Mouse (Mus musculus): ENCODE data around the gene Osbpl8. TPM values are rescaled to one million over a fixed set of nuclear protein-coding genes. Genes with fewer than 3 reads are reported as not detected.

Osbpl8 gene
- polyA plus RNA-seq, 1 experiment from 2014 or later, result 6.2 TPM

GRCm38 (mm10) chr10:111207386-111207785, 42.8 kb downstream of the Osbpl8 start:
- Histone ChIP-seq H3K36me3 (ENCODE audit: control insufficient read depth, insufficient read depth, low read length) (no peaks in the 10 kb centered on the region), H3K27me3 (replicated peaks; ENCODE audit: control insufficient read depth, insufficient read depth, low read length) (no peaks in the 10 kb centered on the region), H3K4me3 (ENCODE audit: low read depth, low read length) (no peak overlapping the region), H3K9ac (ENCODE audit: low read length) (no peak overlapping the region), H3K4me1 (replicated peaks; ENCODE audit: control insufficient read depth, insufficient read depth, low read length) (no peaks in the 10 kb centered on the region), H3K4me2 (ENCODE audit: low read length) (no peak overlapping the region), H3K27ac (ENCODE audit: low read depth) (no peak overlapping the region), H3K9me3 (ENCODE audit: control insufficient read depth, low read length) (no peaks in the 10 kb centered on the region)
- 77% methylated on average over 9 of the region's 9 CpGs for WGBS
- DNase-seq (ENCODE audit: low spot score) (no peak), ATAC-seq (replicated peaks; ENCODE audit: low FRiP score, low TSS enrichment, low read depth) (no peak)

GRCm38 (mm10) chr10:111214084-111214483, 49.5 kb downstream of the Osbpl8 start:
- no peak overlapping the region for H3K9ac ChIP-seq (ENCODE audit: low read length)
- no peak overlapping the region for H3K27ac ChIP-seq (ENCODE audit: low read depth)
- no peaks in the 10 kb centered on the region for H3K9me3 ChIP-seq (ENCODE audit: control insufficient read depth, low read length)
- H3K4me3 ChIP-seq (ENCODE audit: low read depth, low read length), result no peak overlapping the region
- 85% methylated on average over 3 of the region's 3 CpGs for WGBS
- DNase-seq (ENCODE audit: low spot score), result no peak
- ATAC-seq (replicated peaks; ENCODE audit: low FRiP score, low TSS enrichment, low read depth), result no peak
- no peaks in the 10 kb centered on the region for H3K36me3 ChIP-seq (ENCODE audit: control insufficient read depth, insufficient read depth, low read length)
- no peaks in the 10 kb centered on the region for H3K4me1 ChIP-seq (replicated peaks; ENCODE audit: control insufficient read depth, insufficient read depth, low read length)
- no peaks in the 10 kb centered on the region for H3K27me3 ChIP-seq (replicated peaks; ENCODE audit: control insufficient read depth, insufficient read depth, low read length)
- H3K4me2 ChIP-seq (ENCODE audit: low read length), result no peak overlapping the region

- no peaks in the 10 kb centered on the region for H3K9me3 ChIP-seq (ENCODE audit: control insufficient read depth, low read length)
- no peaks in the 10 kb centered on the region for H3K36me3 ChIP-seq (ENCODE audit: control insufficient read depth, insufficient read depth, low read length)
- no peaks in the 10 kb centered on the region for H3K27me3 ChIP-seq (replicated peaks; ENCODE audit: control insufficient read depth, insufficient read depth, low read length)
- no peak overlapping the region for H3K4me3 ChIP-seq (ENCODE audit: low read depth, low read length)
- 58% methylated on average over 2 of the region's 2 CpGs for WGBS
- H3K4me2 ChIP-seq (ENCODE audit: low read length), result no peak overlapping the region
- ATAC-seq (replicated peaks; ENCODE audit: low FRiP score, low TSS enrichment, low read depth) (no peak), DNase-seq (ENCODE audit: low spot score) (no peak)
- H3K4me1 ChIP-seq (replicated peaks; ENCODE audit: control insufficient read depth, insufficient read depth, low read length), result no peaks in the 10 kb centered on the region
- H3K9ac ChIP-seq (ENCODE audit: low read length), result no peak overlapping the region
- no peak overlapping the region for H3K27ac ChIP-seq (ENCODE audit: low read depth)
Measured at GRCm38 (mm10) chr10:111214696-111215095, 50.1 kb downstream of the Osbpl8 start.

DNA sequence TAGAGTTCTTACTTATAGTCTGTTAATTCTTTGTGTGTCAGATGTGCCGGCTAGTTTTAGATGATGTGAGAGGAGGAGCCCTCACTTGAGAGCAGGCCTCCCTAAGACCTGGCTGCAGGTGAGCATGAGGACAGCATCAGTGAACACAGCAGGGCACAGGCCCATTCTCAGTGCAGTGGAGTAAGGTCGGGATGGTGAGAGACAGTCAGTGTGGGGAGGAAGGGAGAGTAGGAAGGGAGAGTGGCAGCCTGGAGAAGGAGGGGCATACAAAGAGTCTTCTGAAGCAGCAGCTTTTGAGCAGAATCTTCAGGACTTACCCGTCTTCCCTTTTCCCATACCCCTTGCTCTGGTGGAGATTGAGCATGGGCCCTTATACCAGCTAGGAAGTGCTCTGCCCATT, 51.0 kb downstream of the Osbpl8 start:
- Histone ChIP-seq H3K9ac (ENCODE audit: low read length) (no peak overlapping the region), H3K9me3 (ENCODE audit: control insufficient read depth, low read length) (no peaks in the 10 kb centered on the region), H3K27ac (ENCODE audit: low read depth) (no peak overlapping the region), H3K4me3 (ENCODE audit: low read depth, low read length) (no peak overlapping the region), H3K4me1 (replicated peaks; ENCODE audit: control insufficient read depth, insufficient read depth, low read length) (no peaks in the 10 kb centered on the region), H3K27me3 (replicated peaks; ENCODE audit: control insufficient read depth, insufficient read depth, low read length) (no peaks in the 10 kb centered on the region), H3K4me2 (ENCODE audit: low read length) (no peak overlapping the region), H3K36me3 (ENCODE audit: control insufficient read depth, insufficient read depth, low read length) (no peaks in the 10 kb centered on the region)
- DNase-seq (ENCODE audit: low spot score) (no peak), ATAC-seq (replicated peaks; ENCODE audit: low FRiP score, low TSS enrichment, low read depth) (no peak)
- 68% methylated on average over 3 of the region's 3 CpGs for WGBS

- ATAC-seq (replicated peaks; ENCODE audit: low FRiP score, low TSS enrichment, low read depth) (no peak), DNase-seq (ENCODE audit: low spot score) (no peak)
- no peaks in the 10 kb centered on the region for H3K27me3 ChIP-seq (replicated peaks; ENCODE audit: control insufficient read depth, insufficient read depth, low read length)
- 63% methylated on average over 3 of the region's 3 CpGs for WGBS
- H3K4me3 ChIP-seq (ENCODE audit: low read depth, low read length), result no peak overlapping the region
- H3K9me3 ChIP-seq (ENCODE audit: control insufficient read depth, low read length), result no peaks in the 10 kb centered on the region
- H3K4me1 ChIP-seq (replicated peaks; ENCODE audit: control insufficient read depth, insufficient read depth, low read length), result no peaks in the 10 kb centered on the region
- H3K27ac ChIP-seq (ENCODE audit: low read depth), result no peak overlapping the region
- H3K4me2 ChIP-seq (ENCODE audit: low read length), result no peak overlapping the region
- no peak overlapping the region for H3K9ac ChIP-seq (ENCODE audit: low read length)
- no peaks in the 10 kb centered on the region for H3K36me3 ChIP-seq (ENCODE audit: control insufficient read depth, insufficient read depth, low read length)
Measured at GRCm38 (mm10) chr10:111216111-111216510, 51.6 kb downstream of the Osbpl8 start.

- ATAC-seq (replicated peaks; ENCODE audit: low FRiP score, low TSS enrichment, low read depth) (no peak), DNase-seq (ENCODE audit: low spot score) (no peak)
- Histone ChIP-seq H3K27ac (ENCODE audit: low read depth) (no peak overlapping the region), H3K4me1 (replicated peaks; ENCODE audit: control insufficient read depth, insufficient read depth, low read length) (no peaks in the 10 kb centered on the region), H3K36me3 (ENCODE audit: control insufficient read depth, insufficient read depth, low read length) (no peaks in the 10 kb centered on the region), H3K4me2 (ENCODE audit: low read length) (no peak overlapping the region), H3K4me3 (ENCODE audit: low read depth, low read length) (no peak overlapping the region), H3K9me3 (ENCODE audit: control insufficient read depth, low read length) (no peaks in the 10 kb centered on the region), H3K27me3 (replicated peaks; ENCODE audit: control insufficient read depth, insufficient read depth, low read length) (no peaks in the 10 kb centered on the region), H3K9ac (ENCODE audit: low read length) (no peak overlapping the region)
- WGBS, result 65% methylated on average over 6 of the region's 6 CpGs
Measured at GRCm38 (mm10) chr10:111222535-111222934, 58.0 kb downstream of the Osbpl8 start.

DNA sequence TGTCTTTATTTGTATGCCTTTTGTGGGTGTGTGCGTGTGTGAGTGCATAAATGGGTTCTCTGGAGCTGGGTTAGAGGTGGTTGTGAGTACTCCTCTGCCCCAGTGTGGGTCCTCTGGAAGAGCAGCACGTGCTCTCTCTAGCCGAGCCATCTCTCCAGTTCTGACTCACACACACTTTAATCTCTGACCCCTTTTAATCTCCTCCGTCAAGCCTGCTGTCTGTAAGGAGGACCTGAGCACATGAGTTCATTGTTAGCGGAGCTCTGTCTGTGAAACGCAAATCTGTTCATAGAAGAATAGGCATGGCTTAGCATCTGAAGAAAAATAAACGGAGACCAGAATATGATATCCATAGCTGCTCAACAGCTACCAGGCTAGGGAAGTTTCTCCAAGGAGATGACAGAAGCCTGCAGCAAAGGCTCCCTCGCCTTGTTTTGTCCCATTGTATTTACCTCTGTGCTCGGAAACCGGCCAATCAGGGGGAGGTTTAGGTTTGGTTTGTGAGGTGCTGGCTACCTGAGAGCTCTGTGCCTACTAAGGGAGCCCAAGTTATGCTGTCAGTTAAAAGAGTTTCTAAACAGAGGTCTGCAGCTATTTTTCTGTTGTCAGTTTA, 58.8 kb downstream of the Osbpl8 start:
- DNase-seq (ENCODE audit: low spot score) (no peak), ATAC-seq (replicated peaks; ENCODE audit: low FRiP score, low TSS enrichment, low read depth) (peak; percentile 50; the same call in 1 of the 2 replicates)
- WGBS, result 41% methylated on average over 10 of the region's 10 CpGs
- Histone ChIP-seq H3K27me3 (replicated peaks; ENCODE audit: control insufficient read depth, insufficient read depth, low read length) (no peaks in the 10 kb centered on the region), H3K27ac (ENCODE audit: low read depth) (no peak overlapping the region), H3K9ac (ENCODE audit: low read length) (no peak overlapping the region), H3K4me1 (replicated peaks; ENCODE audit: control insufficient read depth, insufficient read depth, low read length) (no peaks in the 10 kb centered on the region), H3K9me3 (ENCODE audit: control insufficient read depth, low read length) (no peaks in the 10 kb centered on the region), H3K4me2 (ENCODE audit: low read length) (no peak overlapping the region), H3K36me3 (ENCODE audit: control insufficient read depth, insufficient read depth, low read length) (no peaks in the 10 kb centered on the region), H3K4me3 (ENCODE audit: low read depth, low read length) (no peak overlapping the region)

DNA sequence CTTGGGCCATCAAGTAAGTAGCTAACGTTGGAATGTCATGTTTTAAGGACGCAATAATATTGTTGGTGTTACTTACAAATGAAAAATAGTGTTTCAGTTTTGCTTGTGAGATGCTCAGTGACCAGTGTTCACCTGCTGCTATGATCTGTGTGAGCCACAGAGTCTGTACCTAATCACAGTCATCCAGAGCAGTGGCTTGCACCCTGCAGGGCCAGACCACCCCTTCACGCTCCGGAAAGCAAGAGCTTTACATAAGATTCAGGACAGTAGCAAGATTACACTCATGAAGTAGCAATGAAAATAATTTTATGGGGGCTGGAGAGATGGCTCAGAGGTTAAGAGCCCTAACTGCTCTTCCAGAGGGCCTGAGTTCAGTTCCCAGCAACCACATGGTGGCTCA, 60.1 kb downstream of the Osbpl8 start:
- no peak for ATAC-seq (replicated peaks; ENCODE audit: low FRiP score, low TSS enrichment, low read depth)
- no peak overlapping the region for H3K9ac ChIP-seq (ENCODE audit: low read length)
- H3K4me3 ChIP-seq (ENCODE audit: low read depth, low read length), result no peak overlapping the region
- H3K27me3 ChIP-seq (replicated peaks; ENCODE audit: control insufficient read depth, insufficient read depth, low read length), result no peaks in the 10 kb centered on the region
- no peak overlapping the region for H3K4me2 ChIP-seq (ENCODE audit: low read length)
- no peaks in the 10 kb centered on the region for H3K9me3 ChIP-seq (ENCODE audit: control insufficient read depth, low read length)
- H3K4me1 ChIP-seq (replicated peaks; ENCODE audit: control insufficient read depth, insufficient read depth, low read length), result no peaks in the 10 kb centered on the region
- DNase-seq (ENCODE audit: low spot score), result no peak
- H3K36me3 ChIP-seq (ENCODE audit: control insufficient read depth, insufficient read depth, low read length), result no peaks in the 10 kb centered on the region
- H3K27ac ChIP-seq (ENCODE audit: low read depth), result no peak overlapping the region
- 89% methylated on average over 4 of the region's 4 CpGs for WGBS

- WGBS, result 28% methylated on average over 3 of the region's 3 CpGs
- no peaks in the 10 kb centered on the region for H3K9me3 ChIP-seq (ENCODE audit: control insufficient read depth, low read length)
- 0 out of 2 replicates have a peak, but pooled peaks have one; percentile 15 for ATAC-seq (replicated peaks; ENCODE audit: low FRiP score, low TSS enrichment, low read depth)
Measured at GRCm38 (mm10) chr10:111226508-111226907, 62.0 kb downstream of the Osbpl8 start.

More at GRCm38 (mm10) chr10:111226508-111226907, 62.0 kb downstream of the Osbpl8 start:
- Histone ChIP-seq H3K27ac (ENCODE audit: low read depth) (no peak overlapping the region), H3K4me2 (ENCODE audit: low read length) (no peak overlapping the region), H3K27me3 (replicated peaks; ENCODE audit: control insufficient read depth, insufficient read depth, low read length) (no peaks in the 10 kb centered on the region), H3K4me3 (ENCODE audit: low read depth, low read length) (no peak overlapping the region), H3K36me3 (ENCODE audit: control insufficient read depth, insufficient read depth, low read length) (no peaks in the 10 kb centered on the region), H3K4me1 (replicated peaks; ENCODE audit: control insufficient read depth, insufficient read depth, low read length) (no peaks in the 10 kb centered on the region), H3K9ac (ENCODE audit: low read length) (no peak overlapping the region)
- DNase-seq (ENCODE audit: low spot score), result peak; percentile 98
